Mouse (Mus musculus) NIH3T3 (cell line): ENCODE measurements around the gene Edn2.

Experiments used
- DNase-seq: peaks from one replicate; pipeline ENCODE4 v3.0.0-alpha.2; 2012; ENCODE audit warnings: low read depth

Edn2 gene

GRCm38 (mm10) chr4:120161166-120161949 lies at the start of gene Edn2:
Edn2 (plus strand) TSS chr4:120161206.
- DNase-seq, result peak; percentile 45

- no peak for DNase-seq
Measured at GRCm38 (mm10) chr4:120115516-120115915, 45.5 kb upstream of the Edn2 start.

- peak; percentile 29 for DNase-seq
Measured at GRCm38 (mm10) chr4:120116312-120116711, 44.7 kb upstream of the Edn2 start.

- DNase-seq, result peak; percentile 80
Measured at GRCm38 (mm10) chr4:120120276-120120675, 40.7 kb upstream of the Edn2 start.

GRCm38 (mm10) chr4:120124656-120125055 lies 36.4 kb upstream of the Edn2 start:
- no peak for DNase-seq

- DNase-seq, result peak; percentile 86
Measured at GRCm38 (mm10) chr4:120126047-120126446, 35.0 kb upstream of the Edn2 start.

GRCm38 (mm10) chr4:120127333-120127732 lies 33.7 kb upstream of the Edn2 start:
- DNase-seq, result no peak

GRCm38 (mm10) chr4:120128033-120128432 lies 33.0 kb upstream of the Edn2 start:
- DNase-seq, result peak; percentile 97

- DNase-seq, result peak; percentile 88
Measured at GRCm38 (mm10) chr4:120129233-120129885, 31.6 kb upstream of the Edn2 start.

GRCm38 (mm10) chr4:120130926-120131325 lies 30.1 kb upstream of the Edn2 start:
- no peak for DNase-seq

GRCm38 (mm10) chr4:120131441-120132220 lies 29.4 kb upstream of the Edn2 start:
- peak; percentile 83 for DNase-seq

- DNase-seq, result no peak
Measured at GRCm38 (mm10) chr4:120134223-120134622, 26.8 kb upstream of the Edn2 start.

- peak; percentile 52 for DNase-seq
Measured at GRCm38 (mm10) chr4:120141810-120142209, 19.2 kb upstream of the Edn2 start.

- DNase-seq, result no peak
Measured at GRCm38 (mm10) chr4:120142905-120143304, 18.1 kb upstream of the Edn2 start.

GRCm38 (mm10) chr4:120144343-120144742 lies 16.7 kb upstream of the Edn2 start:
- DNase-seq, result no peak

- DNase-seq, result no peak
Measured at GRCm38 (mm10) chr4:120145931-120146330, 15.1 kb upstream of the Edn2 start.

- DNase-seq, result peak; percentile 91
Measured at GRCm38 (mm10) chr4:120148291-120149141, 12.5 kb upstream of the Edn2 start.

GRCm38 (mm10) chr4:120149142-120149524 lies 11.9 kb upstream of the Edn2 start:
- peak; percentile 72 for DNase-seq

GRCm38 (mm10) chr4:120150345-120150920 lies 10.6 kb upstream of the Edn2 start:
- no peak for DNase-seq

- peak; percentile 73 for DNase-seq
Measured at GRCm38 (mm10) chr4:120151906-120152305, 9.1 kb upstream of the Edn2 start.

GRCm38 (mm10) chr4:120152648-120153047 lies 8.4 kb upstream of the Edn2 start:
- no peak for DNase-seq
